Mouse (Mus musculus): ENCODE measurements around the gene Olfr1415. TPM values are rescaled to one million over a fixed set of nuclear protein-coding genes. Genes with fewer than 3 reads are reported as not detected.

Olfr1415 gene
- polyA plus RNA-seq, 1 experiment from 2014 or later: not detected

GRCm38 (mm10) chr1:92474066-92474578 lies 21.8 kb downstream of the Olfr1415 start:
- 7% methylated on average over 10 of the region's 10 CpGs for WGBS
- H3K27ac ChIP-seq: peak overlapping the region; percentile 72
- H3K36me3 ChIP-seq (replicated peaks; ENCODE audit: control insufficient read depth, insufficient read depth): peaks cover 18% of the 10 kb centered on the region
- peak; percentile 70 for ATAC-seq (ENCODE audit: low FRiP score)
- H3K4me1 ChIP-seq (replicated peaks; ENCODE audit: control insufficient read depth, insufficient read depth, low read length): peaks cover 11% of the 10 kb centered on the region
- DNase-seq (ENCODE audit: low spot score): no peak
- peak overlapping the region; percentile 76 for H3K4me2 ChIP-seq (replicated peaks)
- H3K9me3 ChIP-seq (ENCODE audit: control insufficient read depth, low read length): no peaks in the 10 kb centered on the region
- H3K4me3 ChIP-seq (replicated peaks; ENCODE audit: low read length): peak overlapping the region; percentile 97
- peak overlapping the region; percentile 96 for H3K9ac ChIP-seq
- H3K27me3 ChIP-seq (ENCODE audit: control insufficient read depth, insufficient read depth, low read length): no peaks in the 10 kb centered on the region

- no peaks in the 10 kb centered on the region for H3K27me3 ChIP-seq (ENCODE audit: control insufficient read depth, insufficient read depth, low read length)
- H3K9me3 ChIP-seq (ENCODE audit: control insufficient read depth, low read length): no peaks in the 10 kb centered on the region
- peak within 1 kb of the TSS; percentile 72 for H3K27ac ChIP-seq
- peak within 1 kb of the TSS; percentile 97 for H3K4me3 ChIP-seq (replicated peaks; ENCODE audit: low read length)
- ATAC-seq (ENCODE audit: low FRiP score) (peak; percentile 93), DNase-seq (ENCODE audit: low spot score) (peak; percentile 98)
- 1% methylated on average over 67 of the region's 67 CpGs for WGBS
- peak within 1 kb of the TSS; percentile 96 for H3K9ac ChIP-seq
- H3K4me2 ChIP-seq (replicated peaks): peak within 1 kb of the TSS; percentile 76
- H3K36me3 ChIP-seq (replicated peaks; ENCODE audit: control insufficient read depth, insufficient read depth): peaks cover 25% of the 10 kb centered on the region
- peaks cover 11% of the 10 kb centered on the region for H3K4me1 ChIP-seq (replicated peaks; ENCODE audit: control insufficient read depth, insufficient read depth, low read length)
Measured at GRCm38 (mm10) chr1:92473165-92474041, 22.5 kb downstream of the Olfr1415 start, which contains the start of gene Ndufa10. TSS of gene Ndufa10 (minus strand) at chr1:92473860.

- peaks cover 7% of the 10 kb centered on the region for H3K4me1 ChIP-seq (replicated peaks; ENCODE audit: control insufficient read depth, insufficient read depth, low read length)
- no peaks in the 10 kb centered on the region for H3K27me3 ChIP-seq (ENCODE audit: control insufficient read depth, insufficient read depth, low read length)
- no peak overlapping the region for H3K9ac ChIP-seq
- 94% methylated on average over 4 of the region's 4 CpGs for WGBS
- peaks cover 71% of the 10 kb centered on the region for H3K36me3 ChIP-seq (replicated peaks; ENCODE audit: control insufficient read depth, insufficient read depth)
- no peak overlapping the region for H3K27ac ChIP-seq
- no peaks in the 10 kb centered on the region for H3K9me3 ChIP-seq (ENCODE audit: control insufficient read depth, low read length)
- DNase-seq (ENCODE audit: low spot score) (no peak), ATAC-seq (ENCODE audit: low FRiP score) (no peak)
- H3K4me2 ChIP-seq (replicated peaks): no peak overlapping the region
- H3K4me3 ChIP-seq (replicated peaks; ENCODE audit: low read length): no peak overlapping the region
Measured at GRCm38 (mm10) chr1:92468891-92469290, 27.0 kb downstream of the Olfr1415 start.

GRCm38 (mm10) chr1:92458416-92458815 lies 37.5 kb downstream of the Olfr1415 start:
- DNase-seq (ENCODE audit: low spot score): no peak

GRCm38 (mm10) chr1:92457758-92458157 lies 38.1 kb downstream of the Olfr1415 start:
- H3K4me1 ChIP-seq (replicated peaks; ENCODE audit: control insufficient read depth, insufficient read depth, low read length): no peaks in the 10 kb centered on the region
- no peaks in the 10 kb centered on the region for H3K9me3 ChIP-seq (ENCODE audit: control insufficient read depth, low read length)
- no peak overlapping the region for H3K9ac ChIP-seq
- H3K27me3 ChIP-seq (ENCODE audit: control insufficient read depth, insufficient read depth, low read length): no peaks in the 10 kb centered on the region
- no peak overlapping the region for H3K27ac ChIP-seq
- no peak overlapping the region for H3K4me2 ChIP-seq (replicated peaks)
- H3K4me3 ChIP-seq (replicated peaks; ENCODE audit: low read length): no peak overlapping the region
- no peak for ATAC-seq (ENCODE audit: low FRiP score)
- DNase-seq (ENCODE audit: low spot score): no peak
- peaks cover 91% of the 10 kb centered on the region for H3K36me3 ChIP-seq (replicated peaks; ENCODE audit: control insufficient read depth, insufficient read depth)

More at GRCm38 (mm10) chr1:92458416-92458815, 37.5 kb downstream of the Olfr1415 start:
- H3K9ac ChIP-seq: no peak overlapping the region
- H3K36me3 ChIP-seq (replicated peaks; ENCODE audit: control insufficient read depth, insufficient read depth): peaks cover 91% of the 10 kb centered on the region
- H3K4me2 ChIP-seq (replicated peaks): no peak overlapping the region
- H3K27ac ChIP-seq: no peak overlapping the region
- WGBS: 91% methylated on average over 6 of the region's 6 CpGs
- no peaks in the 10 kb centered on the region for H3K9me3 ChIP-seq (ENCODE audit: control insufficient read depth, low read length)
- no peaks in the 10 kb centered on the region for H3K27me3 ChIP-seq (ENCODE audit: control insufficient read depth, insufficient read depth, low read length)
- H3K4me1 ChIP-seq (replicated peaks; ENCODE audit: control insufficient read depth, insufficient read depth, low read length): no peaks in the 10 kb centered on the region
- H3K4me3 ChIP-seq (replicated peaks; ENCODE audit: low read length): no peak overlapping the region
- ATAC-seq (ENCODE audit: low FRiP score): no peak

- H3K4me1 ChIP-seq (replicated peaks; ENCODE audit: control insufficient read depth, insufficient read depth, low read length): no peaks in the 10 kb centered on the region
- DNase-seq (ENCODE audit: low spot score): peak; percentile 77
Measured at GRCm38 (mm10) chr1:92453751-92454445, 42.0 kb downstream of the Olfr1415 start.

GRCm38 (mm10) chr1:92448293-92448692 lies 47.6 kb downstream of the Olfr1415 start:
- H3K4me2 ChIP-seq (replicated peaks): no peak overlapping the region
- peaks cover 90% of the 10 kb centered on the region for H3K36me3 ChIP-seq (replicated peaks; ENCODE audit: control insufficient read depth, insufficient read depth)
- no peaks in the 10 kb centered on the region for H3K4me1 ChIP-seq (replicated peaks; ENCODE audit: control insufficient read depth, insufficient read depth, low read length)
- H3K9me3 ChIP-seq (ENCODE audit: control insufficient read depth, low read length): no peaks in the 10 kb centered on the region
- 86% methylated on average over 3 of the region's 3 CpGs for WGBS
- no peak overlapping the region for H3K27ac ChIP-seq
- DNase-seq (ENCODE audit: low spot score) (no peak), ATAC-seq (ENCODE audit: low FRiP score) (no peak)
- no peaks in the 10 kb centered on the region for H3K27me3 ChIP-seq (ENCODE audit: control insufficient read depth, insufficient read depth, low read length)
- H3K4me3 ChIP-seq (replicated peaks; ENCODE audit: low read length): no peak overlapping the region
- H3K9ac ChIP-seq: no peak overlapping the region

More at GRCm38 (mm10) chr1:92453751-92454445, 42.0 kb downstream of the Olfr1415 start:
- Histone ChIP-seq H3K9ac (no peak overlapping the region), H3K27me3 (ENCODE audit: control insufficient read depth, insufficient read depth, low read length) (no peaks in the 10 kb centered on the region), H3K4me2 (replicated peaks) (no peak overlapping the region), H3K27ac (no peak overlapping the region), H3K36me3 (replicated peaks; ENCODE audit: control insufficient read depth, insufficient read depth) (peaks cover 91% of the 10 kb centered on the region), H3K9me3 (ENCODE audit: control insufficient read depth, low read length) (no peaks in the 10 kb centered on the region), H3K4me3 (replicated peaks; ENCODE audit: low read length) (no peak overlapping the region)
- WGBS: 78% methylated on average over 8 of the region's 8 CpGs
- no peak for ATAC-seq (ENCODE audit: low FRiP score)

GRCm38 (mm10) chr1:92441453-92442063 lies 54.3 kb downstream of the Olfr1415 start:
- H3K4me2 ChIP-seq (replicated peaks): no peak overlapping the region
- H3K4me3 ChIP-seq (replicated peaks; ENCODE audit: low read length): no peak overlapping the region
- 71% methylated on average over 6 of the region's 6 CpGs for WGBS
- H3K27me3 ChIP-seq (ENCODE audit: control insufficient read depth, insufficient read depth, low read length): no peaks in the 10 kb centered on the region
- H3K4me1 ChIP-seq (replicated peaks; ENCODE audit: control insufficient read depth, insufficient read depth, low read length): peaks cover 11% of the 10 kb centered on the region
- H3K36me3 ChIP-seq (replicated peaks; ENCODE audit: control insufficient read depth, insufficient read depth): peaks cover 68% of the 10 kb centered on the region
- no peak overlapping the region for H3K27ac ChIP-seq
- DNase-seq (ENCODE audit: low spot score): no peak
- no peak overlapping the region for H3K9ac ChIP-seq
- H3K9me3 ChIP-seq (ENCODE audit: control insufficient read depth, low read length): no peaks in the 10 kb centered on the region
- ATAC-seq (ENCODE audit: low FRiP score): no peak
